Mouse (Mus musculus): Measurements from ENCODE around the gene Supt4a. TPM values are rescaled to one million over a fixed set of nuclear protein-coding genes. Genes with fewer than 3 reads are reported as not detected.

Gene Supt4a
- polyA plus RNA-seq, 1 experiment: 10.8 TPM

DNA sequence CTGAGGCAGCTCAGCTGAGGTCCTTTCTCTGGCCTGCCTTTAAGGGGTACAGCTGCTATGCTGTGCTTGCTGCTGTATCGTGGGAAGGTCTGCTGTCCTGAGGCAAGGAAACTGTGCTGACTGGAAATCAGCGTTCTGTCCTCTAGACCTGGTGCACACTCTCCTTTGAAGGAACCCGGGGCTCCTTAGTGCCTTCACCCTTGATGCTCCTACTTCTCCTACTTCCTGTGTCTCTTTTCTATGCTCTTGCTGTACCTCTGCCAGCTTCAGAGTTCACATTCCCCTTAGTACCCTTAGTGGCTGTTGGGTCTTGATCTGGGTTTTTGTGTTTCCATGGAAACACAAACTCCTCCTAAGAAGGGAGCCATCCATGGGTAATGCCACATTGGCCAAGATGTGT lies 6.3 kb downstream of the Supt4a start:
- no peak for TF ChIP-seq GATA1 (IDR thresholded peaks at IDR 0.05; ENCODE audit: low read length)

DNA sequence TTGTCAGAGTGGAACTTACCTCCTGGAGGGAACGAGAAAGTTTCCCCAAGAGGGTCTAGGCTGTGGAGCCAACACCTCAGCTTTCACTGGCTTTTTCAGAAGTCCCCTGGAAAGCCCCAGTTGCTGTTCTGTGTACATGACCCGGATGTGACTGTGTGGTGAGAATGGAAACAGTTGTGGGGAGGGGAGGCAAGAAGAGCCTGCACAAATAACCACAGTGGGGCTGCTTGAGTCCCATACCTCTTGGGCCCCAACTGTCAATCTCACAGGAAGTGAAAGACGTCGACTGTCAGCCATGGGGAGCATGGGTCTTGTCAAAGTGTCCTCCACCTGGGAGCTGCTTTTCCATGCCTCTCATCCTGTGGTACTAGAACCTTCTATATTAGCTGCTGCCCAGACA lies 7.6 kb downstream of the Supt4a start:
- no peak for TF ChIP-seq GATA1 (IDR thresholded peaks at IDR 0.05; ENCODE audit: low read length)

DNA sequence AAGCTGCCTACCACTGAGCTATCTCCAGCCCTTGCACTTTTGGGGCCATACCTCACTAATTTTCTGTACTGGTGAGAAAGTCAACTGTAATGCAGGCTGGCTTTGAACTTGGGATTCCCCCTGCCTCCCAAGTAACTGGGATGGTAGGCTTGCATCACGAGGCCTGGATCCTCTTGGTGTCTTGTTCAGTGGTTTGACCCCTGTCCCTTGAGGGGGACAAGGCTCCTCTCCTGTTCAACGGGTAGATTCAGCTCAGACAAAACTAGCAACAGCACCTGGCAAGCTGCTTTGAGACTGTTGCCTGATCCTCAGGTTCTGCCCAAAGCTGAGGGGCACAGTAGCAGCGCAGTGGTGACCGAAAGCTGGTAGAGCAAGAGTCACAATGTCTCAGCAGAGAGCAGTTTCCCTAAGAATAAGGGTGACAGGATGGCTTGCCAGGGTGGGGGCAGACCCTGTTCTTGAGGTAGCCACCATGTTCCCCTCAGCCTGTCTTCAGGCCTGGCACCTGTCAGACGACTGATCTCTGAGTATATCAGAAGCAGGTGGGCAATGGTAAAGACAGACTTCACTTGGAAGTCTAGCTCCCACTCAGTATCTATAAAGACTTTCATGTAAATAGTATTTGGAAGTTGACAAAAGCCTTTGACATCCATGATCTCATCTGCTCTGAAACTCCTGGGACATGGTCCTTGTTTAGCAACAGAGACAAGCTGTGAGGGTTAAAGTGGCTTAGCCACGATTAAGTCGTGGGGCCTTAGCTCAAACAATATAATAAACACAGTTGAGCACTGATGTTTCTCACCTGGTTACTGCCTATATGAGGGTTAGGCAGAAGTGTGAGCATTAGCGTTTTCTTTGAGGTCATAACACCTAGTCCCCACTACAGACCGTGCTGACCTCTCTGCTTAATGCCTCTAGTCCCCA lies 8.5 kb downstream of the Supt4a start:
- TF ChIP-seq GATA1 (IDR thresholded peaks at IDR 0.05; ENCODE audit: low read length): no peak

DNA sequence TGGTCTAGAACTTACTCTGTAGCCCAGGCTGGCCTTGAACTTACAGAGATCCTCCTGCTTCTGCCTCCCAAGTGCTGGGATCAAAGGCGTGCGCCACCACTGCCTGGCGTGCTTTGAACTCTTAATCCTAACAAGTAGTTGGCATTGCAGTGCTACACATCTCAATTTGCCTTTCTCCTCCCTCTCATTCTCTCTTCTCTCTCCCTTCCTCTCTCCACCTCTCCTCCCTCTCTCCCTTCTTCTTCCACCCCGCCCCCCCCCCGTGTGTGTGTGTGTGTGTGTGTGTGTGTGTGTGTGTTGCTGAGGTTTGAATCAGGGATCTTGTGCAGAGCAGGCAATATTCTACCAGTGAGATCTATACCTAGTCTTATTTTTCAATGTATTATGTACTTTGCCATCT lies 10.0 kb downstream of the Supt4a start:
- no peak for TF ChIP-seq GATA1 (IDR thresholded peaks at IDR 0.05; ENCODE audit: low read length)

DNA sequence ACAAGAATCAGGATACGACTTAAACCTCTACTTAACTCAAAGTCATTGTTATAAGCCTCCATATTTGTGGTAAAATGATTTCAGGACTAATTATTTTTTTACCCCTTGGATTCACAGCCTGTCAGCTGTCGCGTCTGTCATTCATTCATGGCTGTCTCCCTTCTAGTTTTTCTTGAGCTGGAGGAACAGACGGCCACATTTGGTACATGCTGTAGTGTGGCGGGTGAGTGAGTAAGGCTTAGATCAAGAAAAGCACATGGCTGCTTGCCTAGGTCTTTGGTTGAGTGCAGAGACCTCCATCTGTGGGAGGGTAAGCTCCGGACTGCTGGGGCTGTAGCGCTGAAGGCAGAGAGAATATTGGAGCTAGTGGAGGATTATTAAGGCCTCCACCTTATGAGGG lies 10.4 kb downstream of the Supt4a start:
- TF ChIP-seq GATA1 (IDR thresholded peaks at IDR 0.05; ENCODE audit: low read length): no peak

DNA sequence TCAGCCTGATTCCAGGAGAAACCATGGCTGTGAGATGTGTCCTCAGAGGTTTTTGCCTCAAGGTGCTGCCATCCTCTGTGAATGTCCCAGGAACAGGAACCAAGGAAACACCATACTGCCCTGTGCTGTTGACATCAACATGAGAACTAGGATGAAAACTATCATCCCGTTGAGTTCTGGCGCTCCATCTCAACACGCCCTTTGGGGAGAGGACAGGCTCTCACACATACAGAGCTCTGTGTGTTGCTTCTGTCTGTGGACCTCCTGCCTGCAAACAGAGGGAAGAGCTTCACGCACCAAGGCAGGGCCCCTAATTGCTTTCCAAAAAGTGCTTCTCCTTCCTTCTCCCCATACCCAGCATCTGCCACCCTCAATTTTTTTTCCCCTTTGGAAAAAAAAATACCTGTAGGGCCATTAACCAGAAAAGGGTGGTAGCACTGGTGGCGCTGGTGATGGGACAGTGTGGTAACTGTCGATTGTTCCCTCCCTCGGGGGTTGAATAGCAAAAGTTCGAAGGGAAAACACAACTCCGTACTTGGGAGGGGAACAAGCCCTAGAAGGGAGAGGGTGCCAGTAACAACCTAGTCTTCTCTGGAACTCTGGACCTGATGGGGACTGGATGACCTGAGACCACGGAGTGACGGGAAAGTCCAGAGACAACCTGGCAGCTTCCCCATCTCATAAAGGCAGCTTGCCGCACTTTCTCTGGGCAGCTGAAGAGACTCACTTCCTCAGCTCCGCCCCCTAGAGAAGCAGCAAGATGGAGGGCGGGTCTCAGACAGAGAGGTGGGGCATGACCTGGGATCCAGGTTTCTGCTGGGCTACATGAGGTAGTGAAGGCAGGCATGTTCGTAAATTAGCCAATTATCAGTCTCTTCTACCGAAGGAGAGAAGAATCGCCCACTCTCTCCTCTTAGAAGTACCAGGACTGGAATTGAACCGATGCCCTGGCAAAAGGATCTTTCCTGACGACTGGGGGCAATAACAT lies 11.1 kb downstream of the Supt4a start:
- no peak for TF ChIP-seq GATA1 (IDR thresholded peaks at IDR 0.05; ENCODE audit: low read length)

DNA sequence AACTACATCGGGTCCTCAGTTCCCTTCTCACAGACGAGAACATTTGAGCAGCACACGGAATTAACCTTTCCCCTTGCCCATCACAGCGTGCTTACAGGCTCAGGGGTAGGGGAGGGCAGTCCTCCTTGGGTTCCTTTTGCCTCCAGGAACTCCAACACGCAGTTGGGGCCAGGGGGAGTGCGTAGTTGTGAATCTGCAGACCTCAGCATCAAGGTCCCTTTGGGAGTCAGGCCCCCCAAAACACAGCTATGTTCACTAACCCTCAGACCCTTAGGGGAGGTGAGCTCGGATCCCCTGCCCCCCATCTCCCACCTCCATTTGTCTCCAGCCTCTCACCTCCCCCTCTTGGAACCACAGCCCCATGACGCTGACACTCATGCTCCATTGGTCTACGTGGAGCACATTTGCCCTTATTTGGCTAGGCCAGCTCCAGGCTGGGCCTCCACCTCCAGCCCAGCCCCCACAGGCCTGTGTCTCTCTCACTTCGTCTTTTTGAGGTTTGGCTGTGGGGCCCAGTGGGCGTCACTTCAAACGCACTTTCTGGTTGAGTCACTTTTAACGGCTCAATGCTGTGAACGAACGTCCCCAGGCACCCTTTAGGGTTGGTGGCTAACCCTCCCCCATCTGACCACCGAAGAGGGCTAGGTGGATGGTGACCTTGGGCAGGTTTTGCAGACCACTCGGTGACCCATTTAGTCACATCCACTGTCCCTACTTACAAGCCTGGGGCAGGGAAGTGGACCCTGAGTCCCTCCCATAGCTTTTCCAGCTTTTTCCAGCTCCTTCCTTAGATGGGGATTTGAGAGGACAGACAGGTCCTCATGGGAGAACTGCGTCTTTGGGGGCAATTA lies 12.1 kb downstream of the Supt4a start:
- TF ChIP-seq GATA1 (IDR thresholded peaks at IDR 0.05; ENCODE audit: low read length): no peak

DNA sequence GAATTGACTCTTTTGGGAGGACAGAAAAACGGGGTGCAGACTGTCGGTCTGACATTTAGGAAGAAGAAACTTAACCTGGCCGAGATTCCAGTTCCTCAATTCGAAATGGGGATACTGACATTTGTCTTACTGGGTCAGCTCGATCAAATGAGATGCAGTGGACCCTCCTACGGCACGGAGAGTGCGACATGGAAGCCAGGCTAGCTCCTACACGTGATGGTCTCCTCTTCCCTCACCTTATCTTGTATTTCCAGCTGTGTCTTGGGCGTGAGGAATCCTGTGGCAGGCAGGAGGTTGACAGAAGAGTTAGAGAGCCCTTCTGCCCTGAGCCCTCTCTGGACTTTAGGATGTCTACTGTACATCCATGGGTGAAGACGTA lies 12.7 kb downstream of the Supt4a start:
- TF ChIP-seq GATA1 (IDR thresholded peaks at IDR 0.05; ENCODE audit: low read length): no peak

DNA sequence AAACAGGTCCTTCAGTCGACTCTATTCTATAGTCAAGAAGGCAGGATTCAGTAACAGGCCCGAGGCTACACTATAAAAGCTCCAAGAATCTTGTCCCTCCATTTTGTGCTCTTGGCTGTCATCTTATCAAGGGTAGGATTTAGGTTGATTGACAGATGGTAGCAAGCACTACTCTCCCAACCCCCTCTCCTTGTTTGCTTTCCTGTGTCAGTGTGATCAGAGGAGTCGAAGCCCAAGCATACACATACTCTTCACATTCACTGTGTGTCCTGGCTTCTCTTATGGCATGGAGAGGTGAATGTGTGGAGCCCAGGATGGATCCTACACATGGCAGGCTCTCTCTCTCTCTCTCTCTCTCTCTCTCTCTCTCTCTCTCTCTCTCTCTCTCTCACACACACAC lies 13.2 kb downstream of the Supt4a start:
- no peak for TF ChIP-seq GATA1 (IDR thresholded peaks at IDR 0.05; ENCODE audit: low read length)

DNA sequence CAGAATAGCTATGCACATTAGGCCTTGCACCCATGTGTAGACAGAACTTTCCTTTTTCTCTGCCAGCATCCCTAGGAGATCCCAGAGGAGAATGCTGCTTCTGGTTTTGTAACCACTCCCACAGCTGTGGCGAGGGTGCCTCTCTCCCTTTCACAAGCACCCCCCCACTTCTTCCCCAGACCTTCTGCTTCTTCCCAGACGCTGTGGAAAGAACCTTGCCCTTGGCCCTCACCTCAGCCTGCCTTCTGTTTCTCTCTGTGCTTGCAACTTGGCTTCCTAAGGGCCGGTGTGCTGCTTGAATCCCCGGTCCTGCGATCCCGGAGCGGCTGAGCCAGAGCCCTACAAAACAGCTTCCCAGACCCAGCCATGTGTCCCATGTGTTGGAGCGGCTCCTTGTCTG lies 13.7 kb downstream of the Supt4a start:
- no peak for TF ChIP-seq GATA1 (IDR thresholded peaks at IDR 0.05; ENCODE audit: low read length)

DNA sequence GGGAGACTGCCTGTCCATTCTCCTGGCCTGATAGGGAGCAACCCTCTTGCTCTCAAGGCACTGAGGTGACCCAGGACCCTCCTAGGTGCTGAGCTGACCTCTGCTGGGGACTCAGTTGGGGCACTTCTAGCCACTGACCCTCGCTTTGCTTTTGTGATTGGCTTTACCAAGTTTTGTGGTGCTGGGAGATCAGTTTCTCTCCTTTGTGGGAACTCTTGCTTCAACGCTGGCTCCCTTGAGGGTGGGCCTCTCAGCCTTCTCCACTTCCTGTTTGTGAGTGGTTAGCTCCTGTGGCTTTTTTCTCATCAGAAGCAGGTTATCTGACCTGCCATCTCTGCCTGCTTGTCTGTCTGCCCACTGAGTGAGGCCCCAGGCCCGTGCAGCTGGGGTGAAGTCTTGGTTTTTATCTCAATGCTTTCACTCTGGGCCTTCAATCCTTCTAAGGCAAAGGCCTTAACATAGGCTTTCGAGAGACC lies 14.2 kb downstream of the Supt4a start:
- TF ChIP-seq GATA1 (IDR thresholded peaks at IDR 0.05; ENCODE audit: low read length): peak; percentile 95

DNA sequence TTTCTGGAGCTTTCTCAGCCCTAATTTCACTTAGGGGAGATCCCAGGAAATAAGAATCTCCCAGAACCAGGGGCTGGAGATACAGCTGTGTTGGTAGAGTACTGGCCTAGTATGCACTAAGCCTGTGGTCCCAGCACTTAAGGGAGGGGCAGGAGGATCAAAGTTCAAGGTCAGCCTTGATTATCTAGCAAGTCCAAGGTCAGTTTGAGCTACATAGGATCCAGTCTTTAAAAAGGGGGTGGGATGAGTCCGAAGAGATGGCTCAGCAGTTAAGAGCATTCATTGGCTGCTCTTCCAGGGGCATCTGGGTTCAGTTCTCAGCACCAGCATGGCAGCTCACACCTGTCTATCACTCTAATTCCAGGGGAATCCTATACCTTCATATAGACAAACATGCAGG lies 15.0 kb downstream of the Supt4a start:
- no peak for TF ChIP-seq GATA1 (IDR thresholded peaks at IDR 0.05; ENCODE audit: low read length)

DNA sequence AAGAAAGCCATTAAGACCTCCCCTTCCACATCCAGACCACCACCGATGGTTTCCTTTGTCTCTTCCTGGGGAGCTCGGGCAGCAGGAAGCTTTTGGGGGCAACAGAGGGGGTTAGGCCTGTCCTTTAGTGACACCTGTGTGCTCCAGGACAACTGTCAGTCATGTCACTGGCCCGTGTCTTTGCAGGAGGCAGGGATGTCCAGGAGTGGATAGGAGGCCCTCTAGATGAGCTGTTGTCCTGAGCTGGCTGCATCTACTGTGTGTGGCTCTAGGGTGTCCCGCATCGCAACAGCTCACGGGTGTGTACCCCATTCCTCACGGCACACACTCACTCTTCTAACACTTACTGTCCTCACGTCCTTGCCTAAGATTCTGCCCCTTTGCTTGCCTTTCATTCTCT lies 15.9 kb downstream of the Supt4a start:
- no peak for TF ChIP-seq GATA1 (IDR thresholded peaks at IDR 0.05; ENCODE audit: low read length)

DNA sequence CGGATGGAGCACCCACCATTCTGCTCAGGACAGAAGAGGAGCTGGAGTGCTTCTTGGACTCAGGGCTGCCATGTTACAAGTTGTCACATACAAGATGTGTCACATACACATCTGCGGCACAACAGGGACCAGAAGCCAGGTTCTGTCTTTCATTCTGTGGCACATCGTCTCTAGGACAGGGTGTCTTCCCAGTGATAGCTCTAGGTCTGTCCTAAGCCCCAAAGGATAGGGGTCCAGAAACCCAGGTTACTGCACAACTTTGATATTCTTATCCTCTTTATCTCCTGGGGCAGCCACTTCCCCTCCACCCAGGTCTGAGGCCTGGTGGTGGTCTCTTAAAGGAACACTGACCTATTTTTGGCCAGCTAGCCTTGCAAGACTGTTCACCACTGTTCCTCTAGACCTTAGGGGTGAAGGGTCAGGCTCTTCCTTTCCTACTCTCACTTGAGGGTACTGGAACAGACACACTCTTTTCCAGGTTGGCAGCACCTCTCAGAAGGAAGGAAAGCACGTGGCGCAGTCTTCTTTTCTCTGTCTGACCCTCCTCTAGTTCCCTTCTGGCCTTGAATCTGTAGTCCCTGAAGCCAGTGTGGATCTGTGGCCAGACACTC lies 16.6 kb downstream of the Supt4a start:
- TF ChIP-seq GATA1 (IDR thresholded peaks at IDR 0.05; ENCODE audit: low read length): no peak

DNA sequence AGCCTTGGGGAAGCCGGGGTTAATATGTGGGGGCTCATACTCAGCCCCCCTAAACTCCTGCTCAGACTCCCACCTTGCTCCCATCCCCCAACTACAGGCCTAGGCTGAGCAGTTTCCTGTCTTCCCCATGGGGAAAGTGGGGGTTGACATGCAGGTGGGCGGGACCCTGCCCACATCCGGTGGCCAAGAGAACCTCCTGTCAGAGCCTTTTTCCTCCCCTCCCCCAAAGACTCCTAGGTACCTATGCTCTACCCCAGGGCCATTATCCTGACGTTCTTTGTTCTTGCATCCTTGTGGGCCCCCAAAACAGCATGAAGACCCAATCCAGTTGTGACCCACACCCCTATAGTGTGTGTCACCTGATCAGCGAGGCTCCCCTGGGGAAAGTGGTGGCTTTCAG lies 17.3 kb downstream of the Supt4a start:
- TF ChIP-seq GATA1 (IDR thresholded peaks at IDR 0.05; ENCODE audit: low read length): no peak
